Mouse (Mus musculus) urinary bladder, postnatal 10 days (tissue): Measurements from ENCODE around the gene Pde11a.

ENCODE experiments used
- DNase-seq: peaks from one replicate; pipeline ENCODE4 v3.0.0; 2022; ENCODE audit warnings: low spot score

Gene Pde11a

DNA sequence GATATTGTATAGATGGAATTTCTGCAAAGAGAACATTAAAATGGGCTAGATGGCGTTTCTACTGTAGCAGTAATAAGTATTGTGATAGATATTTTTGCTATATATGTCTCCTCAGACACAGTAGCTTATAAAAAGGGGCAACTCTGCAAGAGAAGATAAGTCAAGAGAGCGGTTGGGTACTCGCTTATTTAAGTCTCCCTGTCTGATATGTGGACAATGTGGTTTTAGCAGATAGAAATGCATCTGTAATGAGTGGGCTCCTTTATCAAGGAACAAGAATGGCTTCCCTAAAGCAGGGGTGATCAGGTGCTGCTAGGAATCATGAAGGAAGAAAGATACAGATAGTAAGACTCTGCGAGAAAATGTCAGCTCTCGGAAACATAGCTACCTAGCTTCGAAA is 18.2 kb downstream of the Pde11a start:
- no peak for DNase-seq

DNA sequence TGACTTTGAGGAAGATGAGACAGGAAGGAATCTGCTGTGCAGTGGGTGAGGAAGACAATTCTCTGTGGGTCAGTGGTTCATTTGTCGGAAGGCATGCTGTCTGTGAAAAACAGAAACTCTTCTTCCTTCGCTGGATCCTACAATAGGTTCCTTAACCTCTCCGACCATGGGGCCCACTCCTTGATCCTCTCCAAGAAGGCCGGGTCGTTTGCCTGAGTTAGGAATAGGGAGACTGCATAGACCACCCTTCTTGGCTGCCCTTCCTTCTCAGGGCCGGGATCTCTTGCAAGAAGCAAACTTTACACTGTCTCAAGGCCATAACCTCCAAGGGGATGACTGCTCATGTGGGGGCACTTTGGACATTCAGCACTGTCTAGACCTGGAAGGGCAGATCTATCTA is 19.3 kb downstream of the Pde11a start:
- DNase-seq = no peak

DNA sequence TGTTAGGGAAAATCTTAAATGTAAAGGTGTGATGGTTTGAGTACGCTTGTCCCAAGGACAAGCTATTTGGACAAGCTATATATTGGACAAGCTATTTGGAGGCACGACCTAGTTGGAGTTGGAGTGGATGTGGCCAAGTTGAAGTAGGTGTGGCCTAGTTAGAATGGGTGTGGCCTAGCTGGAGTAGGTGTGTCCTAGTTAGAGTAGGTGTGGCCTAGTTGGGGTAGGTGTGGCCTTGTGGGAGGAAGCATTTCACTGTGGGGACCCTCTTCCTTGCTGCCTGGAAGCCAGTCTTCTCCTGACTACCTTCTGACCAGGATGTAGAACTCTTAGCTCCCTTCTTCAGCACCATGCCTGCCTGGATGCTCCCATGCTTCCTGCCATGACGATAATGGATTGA is 50.9 kb downstream of the Pde11a start:
- DNase-seq = no peak

DNA sequence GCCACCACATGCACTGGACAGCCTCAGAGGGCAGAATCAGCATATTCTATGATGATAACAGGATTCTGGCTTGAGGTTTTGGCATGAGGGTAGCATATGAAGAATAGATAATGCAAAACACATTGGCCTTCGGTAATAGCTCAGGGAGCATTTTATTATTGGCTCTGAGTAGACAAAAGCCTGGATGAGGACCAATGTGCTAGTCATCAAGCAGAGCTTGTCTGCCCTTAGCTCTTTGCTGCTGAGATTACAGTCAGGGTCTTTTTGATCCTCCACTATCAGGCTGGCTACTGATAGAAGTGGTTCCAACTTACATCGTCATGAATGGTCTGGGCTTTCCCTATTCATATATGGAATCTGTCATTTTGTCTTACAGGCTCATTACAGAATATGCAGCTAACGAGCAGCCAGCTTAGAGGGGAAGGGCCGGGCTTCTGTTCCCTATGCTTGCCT is 52.3 kb downstream of the Pde11a start:
- DNase-seq = no peak

DNA sequence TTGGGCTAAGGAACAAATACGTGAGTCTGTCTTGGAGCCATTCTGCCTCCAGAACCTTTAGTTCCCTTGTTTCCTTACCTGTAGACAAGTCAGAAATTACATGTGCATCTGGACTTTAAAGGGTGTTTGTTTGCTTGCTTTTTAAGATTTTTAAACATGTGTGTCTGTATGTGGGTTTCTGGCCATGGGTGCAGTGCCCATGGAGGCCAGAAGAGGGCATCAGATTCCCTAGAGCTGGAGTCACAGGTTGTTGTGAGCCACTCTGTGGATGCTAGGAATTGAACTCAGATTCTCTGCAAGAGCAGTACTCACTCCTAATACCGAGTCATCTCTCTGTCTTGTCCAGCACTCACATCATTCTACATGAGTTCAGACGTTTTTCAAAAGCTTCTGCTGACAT is 53.4 kb downstream of the Pde11a start:
- DNase-seq = no peak

DNA sequence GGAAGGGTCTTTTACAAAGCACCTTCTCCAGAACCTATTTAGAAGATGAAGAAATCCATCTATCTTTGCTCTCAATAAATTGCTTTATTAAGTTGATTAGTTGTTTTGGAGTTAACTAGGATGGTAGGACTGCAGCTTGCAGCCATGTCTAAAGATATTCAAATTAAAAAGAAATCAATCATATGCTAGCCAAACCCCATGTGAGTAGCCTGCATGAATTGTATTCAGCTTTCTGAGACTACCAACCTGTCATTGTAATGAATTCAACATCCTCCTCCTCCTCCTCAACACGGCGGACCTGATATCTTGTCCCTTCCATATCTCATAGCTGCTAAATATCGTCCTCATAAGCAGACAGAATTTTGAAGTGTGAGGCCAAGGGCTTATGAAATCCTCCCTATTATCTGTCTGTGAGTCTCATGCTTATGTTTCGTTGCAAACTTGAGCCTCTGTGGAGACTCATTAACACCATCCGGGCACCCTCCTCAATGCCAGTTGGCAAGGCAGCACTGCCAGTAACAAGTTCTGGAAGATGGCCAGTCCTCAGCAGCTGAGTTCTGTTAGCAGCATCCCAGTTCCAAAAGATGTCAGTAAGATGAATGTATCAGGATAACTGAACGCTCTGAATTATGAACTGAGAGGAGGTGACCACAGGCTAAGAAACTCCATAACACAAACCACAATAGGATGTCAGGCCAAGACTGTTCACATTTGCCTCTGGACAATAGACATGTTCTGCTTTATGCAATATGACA is 55.0 kb downstream of the Pde11a start:
- no peak for DNase-seq

DNA sequence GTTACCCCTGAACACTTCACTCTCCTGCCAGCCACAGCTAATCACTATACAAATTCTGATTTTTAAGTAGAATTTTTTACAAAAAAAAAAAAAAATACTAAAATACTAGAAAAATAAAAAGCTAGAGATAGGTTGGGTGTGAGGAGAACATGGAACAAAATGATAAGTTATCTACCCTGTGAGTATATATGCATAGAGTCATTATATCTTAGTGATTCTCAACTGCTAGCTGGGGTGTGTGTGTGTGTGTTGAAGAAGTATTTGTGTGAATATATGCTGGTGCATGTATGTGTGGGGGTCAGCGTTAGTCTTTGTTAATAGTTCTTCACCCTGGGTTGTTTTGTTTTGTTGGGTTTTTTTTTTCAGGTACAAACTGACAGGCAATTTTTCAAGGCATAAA is 69.1 kb downstream of the Pde11a start:
- DNase-seq = no peak

DNA sequence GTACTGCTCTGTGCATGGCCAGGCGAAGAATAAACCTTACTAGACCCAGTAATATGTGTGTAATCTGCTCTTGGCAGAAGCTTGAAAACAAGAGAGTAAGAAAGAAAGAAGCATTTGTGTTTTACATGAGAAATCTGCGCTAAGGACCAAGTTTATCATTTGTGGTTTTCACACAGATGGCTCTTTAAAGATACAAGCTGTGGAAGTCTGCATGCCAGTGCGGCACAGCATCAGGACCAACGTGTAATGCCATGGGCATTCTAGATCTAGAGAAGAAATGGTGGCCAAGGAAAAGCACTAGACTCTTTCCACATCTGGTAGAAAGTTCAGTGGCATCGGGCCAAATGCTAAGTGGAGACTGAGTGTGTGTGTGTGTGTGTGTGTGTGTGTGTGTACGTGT is 71.2 kb downstream of the Pde11a start:
- DNase-seq = no peak

DNA sequence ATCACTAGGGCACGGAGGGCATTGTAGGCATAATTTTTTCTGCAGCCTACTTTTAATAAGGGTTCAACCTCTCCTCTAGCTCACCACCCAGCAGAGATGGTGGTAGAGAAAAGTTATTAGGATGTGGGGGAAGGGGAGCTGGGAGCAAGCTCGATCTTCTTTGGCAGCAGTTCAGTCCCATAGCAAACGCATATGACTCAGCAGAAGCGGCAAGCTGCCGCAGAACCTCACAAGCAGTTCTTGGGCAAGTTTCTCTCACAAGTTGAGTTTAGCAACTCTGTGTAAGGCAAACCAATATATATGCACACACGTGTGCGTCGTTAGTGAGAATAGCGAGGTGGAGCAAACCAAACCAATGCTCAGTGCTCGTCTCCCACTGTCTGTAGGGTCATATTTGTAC is 72.0 kb downstream of the Pde11a start:
- no peak for DNase-seq

DNA sequence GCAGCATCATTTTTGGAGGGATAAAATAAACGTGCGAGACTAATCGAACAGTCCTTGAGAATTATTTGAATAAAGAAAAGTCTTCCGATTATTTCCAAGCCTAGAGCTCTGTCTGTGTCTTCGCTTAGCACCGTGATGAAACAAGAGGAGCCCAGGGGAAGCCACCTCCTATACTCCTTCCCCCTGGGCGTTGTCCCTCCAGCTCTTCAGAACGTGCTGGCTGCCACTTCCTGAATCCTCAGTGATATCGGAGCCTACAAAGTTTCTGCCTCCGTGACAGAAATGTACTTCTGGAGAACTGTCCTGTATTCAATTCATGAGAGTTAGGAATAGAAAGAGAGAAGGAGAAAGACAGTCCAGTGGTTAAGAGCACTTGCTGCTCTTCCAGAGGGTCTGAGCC is 74.3 kb downstream of the Pde11a start:
- DNase-seq = no peak

DNA sequence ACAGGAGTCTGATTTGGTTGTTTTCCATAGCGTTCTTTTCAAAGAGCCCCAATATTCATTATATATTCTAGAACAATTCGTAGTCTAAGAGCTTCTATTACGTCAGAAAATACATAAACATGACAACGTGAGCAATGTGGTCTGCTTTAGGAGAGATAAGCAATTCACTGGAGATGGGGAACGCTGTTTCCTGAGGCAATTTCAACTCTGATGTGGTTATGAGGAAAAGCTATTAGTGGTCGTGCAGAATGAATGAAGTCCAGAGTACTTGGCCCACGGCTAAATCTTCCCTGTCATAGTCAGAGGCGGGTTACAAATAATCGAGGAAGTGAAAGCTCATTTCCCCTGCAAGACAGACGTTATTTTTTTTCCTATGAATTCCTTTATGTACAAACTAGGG is 75.9 kb downstream of the Pde11a start:
- no peak for DNase-seq

DNA sequence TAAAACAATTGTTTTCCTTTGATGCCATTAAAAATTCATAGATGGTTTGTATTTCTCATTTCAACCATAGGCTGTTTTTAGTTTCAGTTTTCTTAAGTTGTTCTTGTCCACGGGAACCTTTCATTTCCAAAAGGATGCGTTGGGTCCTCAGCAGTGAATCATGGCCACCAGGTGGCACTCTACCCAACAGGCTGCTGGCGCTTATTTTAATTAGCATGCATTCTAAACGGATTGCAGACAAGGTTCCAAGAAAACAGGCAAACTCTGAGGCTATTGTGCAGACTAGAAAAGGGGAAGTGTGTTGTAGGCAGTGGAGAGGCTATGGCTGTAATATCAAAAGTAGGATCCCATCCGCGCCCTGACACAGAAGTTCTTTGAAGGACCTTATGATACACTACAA is 83.7 kb downstream of the Pde11a start:
- peak; percentile 12 for DNase-seq

DNA sequence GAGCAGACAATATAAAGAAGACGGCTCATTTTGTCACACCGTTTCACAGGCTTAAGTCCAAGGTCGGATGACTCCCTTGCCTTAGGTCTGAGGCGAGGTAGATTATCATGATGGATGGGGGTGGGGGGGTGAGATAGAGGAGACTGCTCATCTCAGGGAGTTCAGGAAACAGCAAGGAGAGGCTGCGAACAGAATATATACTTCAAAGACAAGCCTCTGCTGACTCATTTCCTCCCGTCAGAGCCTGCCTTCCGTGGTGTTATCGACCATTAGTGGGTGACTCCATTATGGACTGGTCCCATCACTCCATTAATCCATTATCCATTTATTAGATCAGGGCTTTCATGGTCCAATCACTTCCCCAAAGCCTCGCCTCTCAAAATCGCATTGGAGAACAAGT is 87.2 kb downstream of the Pde11a start:
- DNase-seq = no peak

DNA sequence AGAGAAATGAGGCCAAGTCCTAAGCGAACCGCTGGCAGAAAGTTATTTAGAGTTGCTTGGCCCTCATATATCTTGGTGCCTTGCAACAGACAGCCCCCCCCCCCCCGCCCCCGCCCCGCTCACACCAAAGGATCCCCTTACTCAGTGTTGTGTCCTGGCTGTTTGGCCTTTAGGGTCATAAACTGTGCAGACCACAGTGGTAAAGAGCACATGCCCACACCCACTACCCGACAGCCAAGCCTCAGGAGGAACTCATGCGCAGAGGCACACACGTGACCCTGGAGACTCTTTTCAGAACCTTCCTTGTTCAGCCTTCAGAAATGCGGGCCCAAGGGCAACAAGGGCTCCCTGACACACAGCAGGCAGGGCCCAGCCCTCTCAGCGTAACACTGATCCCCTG is 90.3 kb downstream of the Pde11a start:
- no peak for DNase-seq

DNA sequence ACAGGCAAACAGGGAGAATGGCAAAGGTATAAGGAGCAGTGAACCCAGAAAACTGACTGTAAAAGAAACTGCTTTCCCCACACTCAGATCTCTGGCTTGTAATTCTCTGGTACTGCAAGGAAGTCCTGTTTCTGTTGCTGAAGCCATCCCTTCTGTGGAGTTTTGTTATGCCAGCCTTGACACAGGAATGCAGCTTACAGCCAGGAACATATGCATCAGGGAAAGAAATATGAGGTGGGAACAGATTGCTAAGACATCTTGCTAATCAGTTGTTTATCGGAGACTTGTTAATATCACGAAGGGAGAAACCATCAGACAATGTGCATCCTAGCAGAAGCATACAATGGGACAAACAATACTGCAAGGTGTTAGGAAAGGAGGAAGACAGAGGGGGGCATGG is 99.4 kb downstream of the Pde11a start:
- no peak for DNase-seq

DNA sequence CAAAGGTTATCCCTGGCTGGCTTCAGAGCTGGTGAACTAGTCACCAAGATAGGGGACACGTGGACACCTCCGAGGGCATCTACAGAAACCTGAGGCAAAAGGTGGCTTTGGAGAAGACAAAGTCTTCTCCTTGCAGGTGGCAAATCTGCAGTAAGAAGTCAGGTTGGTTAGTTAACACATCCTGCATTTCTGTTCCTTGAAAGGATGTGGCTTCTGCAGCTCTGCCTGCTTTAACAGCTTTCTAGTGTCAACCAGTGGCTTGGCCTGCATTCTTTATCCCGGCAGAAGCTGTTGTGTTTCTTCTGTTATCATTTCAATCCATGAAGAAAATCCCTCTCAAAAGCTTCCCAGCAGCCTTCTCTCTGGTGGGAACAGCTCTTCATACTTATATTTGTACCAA is 100.1 kb downstream of the Pde11a start:
- no peak for DNase-seq

DNA sequence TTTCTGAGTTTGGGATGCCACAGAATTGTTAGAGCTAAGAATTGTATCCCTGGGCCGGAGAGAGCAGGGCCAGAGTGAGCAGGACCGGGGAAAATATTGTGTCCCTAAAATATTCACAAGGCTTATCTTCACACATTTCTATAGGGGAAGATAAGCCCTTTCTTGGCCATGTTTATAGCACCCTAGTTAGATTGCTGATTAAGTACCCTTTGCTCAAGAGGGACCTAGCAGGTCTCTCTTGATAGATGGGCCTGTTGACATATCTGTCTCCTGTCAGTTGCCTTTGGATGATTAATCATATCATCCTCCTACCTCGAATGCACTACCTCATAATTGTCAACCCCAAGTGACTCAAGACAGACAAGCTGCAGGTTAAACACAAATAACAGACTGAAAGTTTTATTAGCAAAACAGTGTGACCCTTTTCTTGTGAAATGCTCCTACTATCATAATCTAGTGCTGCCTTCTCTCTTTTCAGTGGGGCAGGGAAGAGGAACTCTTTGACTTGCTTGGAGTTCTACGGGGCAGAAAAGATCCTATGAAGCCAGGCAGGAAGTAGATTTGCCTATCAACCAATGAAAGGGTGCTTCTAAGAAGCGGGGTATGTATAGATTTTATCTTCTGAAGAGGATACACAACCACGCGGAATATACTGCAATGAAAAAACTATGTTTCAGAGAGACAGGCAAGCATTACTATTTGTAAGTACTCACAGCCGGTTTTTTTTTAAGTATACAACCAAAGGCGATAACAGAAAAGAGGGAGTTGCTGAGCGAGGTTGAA is 100.7 kb downstream of the Pde11a start:
- DNase-seq = no peak

DNA sequence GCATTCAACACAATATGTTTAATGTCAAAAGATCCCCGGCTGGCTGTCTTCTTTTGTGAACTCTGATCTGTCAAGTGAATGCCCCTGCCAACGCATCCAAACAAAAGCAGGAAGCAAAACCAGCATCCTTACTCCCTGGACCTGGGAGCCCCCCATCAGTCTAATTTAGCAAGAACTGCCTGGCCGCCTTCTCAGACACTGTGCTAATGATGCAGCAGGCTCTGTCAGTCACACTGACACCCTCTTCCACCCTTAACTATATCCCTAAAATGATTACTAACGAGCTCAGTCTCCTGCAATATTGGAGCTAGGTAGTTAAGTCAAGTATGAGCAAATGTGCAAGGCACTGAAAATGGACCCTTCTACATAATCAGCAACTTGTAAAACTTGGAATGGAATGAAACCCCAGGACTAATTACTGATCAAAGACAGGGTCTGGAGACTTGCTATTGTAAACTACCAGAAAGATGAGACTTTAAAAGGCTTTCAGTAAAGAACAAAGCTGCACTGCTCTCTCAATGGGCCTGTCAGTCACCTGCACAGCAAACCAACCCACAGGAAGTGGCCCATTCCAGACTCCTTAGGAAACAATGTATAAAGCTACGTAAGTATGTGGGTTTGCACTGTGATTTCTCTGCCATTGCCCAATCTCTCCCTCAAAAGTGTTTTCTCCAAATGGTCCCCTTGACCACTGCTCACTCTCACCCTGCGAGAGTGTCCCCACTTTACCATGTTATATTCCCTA is 118.0 kb downstream of the Pde11a start:
- no peak for DNase-seq

DNA sequence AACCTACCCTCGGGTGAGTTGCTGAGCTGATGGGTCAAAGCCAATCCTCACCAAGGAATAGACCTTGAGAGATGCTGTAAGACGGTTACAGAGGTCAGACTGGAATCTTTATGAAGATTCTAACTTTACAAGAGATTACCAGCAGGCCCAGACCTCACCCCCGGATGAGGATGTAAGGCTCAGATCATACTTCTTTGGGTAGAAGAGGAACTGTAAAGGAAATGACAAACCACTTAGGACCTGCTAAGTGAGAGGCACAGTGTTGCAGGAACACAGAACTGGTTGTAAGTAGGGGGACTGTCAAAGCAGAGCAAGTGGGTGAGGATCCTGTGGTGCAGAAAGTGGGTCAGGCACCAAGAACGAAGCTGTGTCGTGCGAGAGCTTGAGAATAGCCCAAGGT is 119.0 kb downstream of the Pde11a start:
- no peak for DNase-seq

DNA sequence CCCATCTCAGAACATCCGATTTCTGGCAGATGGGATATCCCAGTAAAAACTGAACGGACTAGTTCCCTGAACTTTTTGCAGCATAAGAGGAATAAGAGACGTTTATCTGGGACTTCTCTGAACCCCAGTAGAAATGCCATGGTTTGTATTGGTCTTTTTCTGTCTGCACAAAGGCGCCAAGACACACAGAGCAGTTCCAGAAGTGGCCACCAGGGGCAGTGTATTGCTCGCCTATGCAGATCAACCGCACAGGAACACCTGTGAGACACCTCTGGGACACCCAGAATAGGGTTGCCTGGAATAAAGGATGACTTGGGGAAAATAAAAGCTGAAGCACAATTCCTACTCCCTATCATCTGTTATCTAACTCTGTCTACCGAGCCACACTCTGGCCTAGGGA is 122.4 kb downstream of the Pde11a start:
- no peak for DNase-seq

DNA sequence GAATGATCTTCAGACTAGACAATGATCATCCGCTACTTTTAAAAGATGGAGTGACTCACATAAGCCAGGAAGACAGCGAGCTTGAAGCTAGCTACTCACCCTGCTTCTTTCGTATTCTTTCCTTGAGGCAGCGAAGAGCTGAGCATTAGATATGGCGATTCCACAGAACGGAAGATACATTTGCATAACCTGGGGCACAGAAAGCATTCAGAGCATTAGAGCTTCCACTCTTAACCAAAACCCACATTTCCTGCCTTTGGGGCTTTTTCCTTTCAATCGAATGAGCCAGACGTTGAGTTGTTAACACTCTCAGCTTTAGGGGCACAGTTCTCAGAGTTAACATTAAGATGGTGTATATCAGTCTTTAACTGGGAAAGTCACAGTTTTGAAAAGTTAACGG is 123.4 kb downstream of the Pde11a start:
- DNase-seq = no peak

DNA sequence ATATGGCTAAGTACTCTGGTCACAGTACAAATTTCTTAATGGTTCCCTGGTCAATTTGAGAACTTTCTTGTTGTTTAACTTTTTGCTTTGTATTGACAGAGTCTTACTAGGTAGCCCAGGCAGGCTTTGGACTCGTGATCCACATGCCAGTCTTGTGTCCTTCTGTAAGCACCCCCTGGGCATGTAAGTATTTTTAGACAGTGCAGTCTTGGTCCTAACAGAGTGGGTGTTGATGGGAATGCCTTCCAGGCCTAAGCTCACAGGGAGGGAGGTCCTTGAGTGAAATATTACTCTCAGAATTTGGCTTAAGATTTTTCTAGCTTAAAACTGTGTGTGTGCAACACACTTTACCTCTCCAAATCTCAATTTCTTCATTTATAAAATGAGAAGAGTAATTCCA is 153.4 kb downstream of the Pde11a start:
- DNase-seq = no peak

DNA sequence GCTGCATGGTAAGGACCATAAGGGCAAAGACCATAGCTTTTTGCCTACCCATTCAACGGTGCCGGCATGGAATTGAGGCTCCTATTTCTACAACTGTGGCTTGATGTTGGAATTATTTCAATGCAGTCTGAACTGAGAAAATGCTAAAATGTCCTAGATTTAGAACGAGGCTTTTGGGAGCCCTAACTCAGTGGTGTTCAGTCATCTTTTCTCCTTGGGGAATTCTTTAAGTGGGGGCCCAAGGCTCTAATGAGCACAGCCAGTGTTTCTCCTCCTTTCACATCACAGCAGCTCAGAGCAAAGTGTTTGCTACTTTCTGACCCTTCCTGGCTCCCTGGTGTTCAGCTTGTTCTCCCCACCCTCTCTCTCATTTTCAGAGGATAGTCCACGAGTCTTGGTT is 175.8 kb downstream of the Pde11a start:
- no peak for DNase-seq
